Mouse (Mus musculus) liver, embryonic 12.5 days (tissue): ENCODE measurements around the gene Tm4sf4. TPM values are rescaled to one million over a fixed set of nuclear protein-coding genes. Genes with fewer than 3 reads are reported as not detected.

Experiments
- ATAC-seq: fragments of 200-750 bp; cut with Nextera tagmentation; 2 replicates; pipeline ENCODE4 v1.8.0; 2017; ENCODE audit warnings: moderate number of reproducible peaks, mild to moderate bottlenecking, moderate library complexity
- H3K27ac ChIP-seq: fragments of 300-500 bp; sonication (generic); 2 replicates; pipeline ENCODE4 v1.5.1; 2016; ENCODE audit warnings: mild to moderate bottlenecking
- H3K27me3 ChIP-seq: fragments of 300-500 bp; sonication (generic); replicated peaks from 2 replicates; pipeline ENCODE4 v1.6.1; 2016; ENCODE audit warnings: mild to moderate bottlenecking, moderate library complexity
- H3K36me3 ChIP-seq: fragments of 300-500 bp; sonication (generic); 2 replicates; pipeline ENCODE4 v1.6.1; 2016; ENCODE audit warnings: mild to moderate bottlenecking, moderate library complexity
- H3K4me1 ChIP-seq: fragments of 300-500 bp; sonication (generic); 2 replicates; pipeline ENCODE4 v1.6.1; 2016
- H3K4me2 ChIP-seq: fragments of 300-500 bp; sonication (generic); 2 replicates; pipeline ENCODE4 v1.6.1; 2016; ENCODE audit warnings: mild to moderate bottlenecking, moderate library complexity
- H3K4me3 ChIP-seq: fragments of 300-500 bp; sonication (generic); 2 replicates; pipeline ENCODE4 v1.5.1; 2016; ENCODE audit warnings: mild to moderate bottlenecking, moderate library complexity
- H3K9ac ChIP-seq: fragments of 300-500 bp; sonication (generic); 2 replicates; pipeline ENCODE4 v1.6.1; 2016; ENCODE audit warnings: mild to moderate bottlenecking, moderate library complexity
- H3K9me3 ChIP-seq: fragments of 300-500 bp; sonication (generic); replicated peaks from 2 replicates; pipeline ENCODE4 v1.6.1; 2016; ENCODE audit warnings: mild to moderate bottlenecking, moderate library complexity
- WGBS: fragments of 180-500 bp; shearing (Covaris S2); methylation state at CpG from one replicate; pipeline ENCODE4 v1.1.7; 2016; ENCODE audit not compliant: insufficient replicate concordance; 5-methylcytosine and 5-hydroxymethylcytosine counted together
- polyA plus RNA-seq: library from polyadenylated mRNA; unstranded; fragments of >200 nt; fragmentation: Nextera tagmentation; extraction: Ambion mirVana; gene quantifications from 2 replicates; pipeline ENCODE4 v1.2.1, GENCODE M21; 2016

Tm4sf4 gene
- polyA plus RNA-seq: 17.1 and 18.8 TPM in 2 replicates

DNA sequence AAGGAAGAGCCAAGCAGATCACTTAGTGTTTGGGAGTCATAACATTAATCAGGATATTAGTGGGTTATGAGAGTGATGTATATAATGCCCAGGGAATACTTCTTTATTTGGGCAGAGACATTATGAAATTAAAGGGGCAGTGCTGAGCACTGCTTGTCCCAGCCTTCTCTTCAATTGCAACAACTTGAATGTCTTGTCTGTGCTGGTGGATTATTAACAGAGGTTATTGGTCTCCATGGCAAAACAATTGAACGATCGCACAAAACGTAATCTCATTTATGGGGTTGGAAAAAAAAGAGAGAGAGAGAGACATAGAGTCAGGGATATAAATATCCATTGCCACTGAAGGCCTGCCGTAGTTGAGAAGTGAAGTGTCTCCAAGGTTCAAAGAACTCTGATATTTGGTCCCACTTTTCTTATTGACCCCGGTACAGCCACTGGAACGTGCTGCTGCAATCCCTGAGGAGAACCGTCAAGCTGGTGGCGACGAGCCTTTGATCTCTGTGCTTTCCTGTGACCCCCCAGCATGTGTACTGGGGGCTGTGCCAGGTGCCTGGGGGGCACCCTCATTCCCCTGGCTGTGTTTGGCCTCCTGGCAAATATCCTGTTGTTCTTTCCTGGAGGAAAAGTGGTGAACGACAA lies at the start of gene Tm4sf4:
Tm4sf4 (plus strand) TSS at position 226 of the 642 bp plus-strand sequence.
- no peak for ATAC-seq
- H3K4me1 ChIP-seq: no peaks in the 10 kb centered on the region
- peak within 1 kb of the TSS; percentile 32 for H3K4me2 ChIP-seq
- H3K36me3 ChIP-seq: no peaks in the 10 kb centered on the region
- no peaks in the 10 kb centered on the region for H3K27me3 ChIP-seq
- no peaks in the 10 kb centered on the region for H3K9me3 ChIP-seq
- H3K4me3 ChIP-seq: 0 out of 2 replicates have a peak within 1 kb of the TSS, but pooled peaks have one; percentile 1
- 0 out of 2 replicates have a peak within 1 kb of the TSS, but pooled peaks have one; percentile 28 for H3K27ac ChIP-seq
- no peak within 1 kb of the TSS for H3K9ac ChIP-seq
- 62% methylated on average over 10 of the region's 10 CpGs for WGBS

DNA sequence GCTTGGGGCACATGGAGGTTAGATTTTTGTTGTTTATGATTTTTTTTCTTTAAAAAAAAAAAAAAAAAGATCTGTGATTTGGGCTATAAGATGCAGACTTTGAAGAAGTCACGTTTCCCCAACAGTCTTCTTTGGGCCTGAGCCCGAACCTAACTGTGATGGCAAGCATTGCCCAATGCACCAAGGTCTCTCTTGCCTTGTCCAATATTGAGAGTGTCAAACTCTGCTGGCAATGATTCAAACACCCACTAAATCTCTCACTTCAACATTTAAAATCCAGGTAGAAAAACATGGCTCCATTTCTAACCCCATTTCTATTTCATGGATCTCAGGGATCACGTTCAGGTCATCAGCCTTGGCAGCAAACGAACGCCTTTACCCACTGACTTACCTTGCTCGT lies 38.7 kb upstream of the Tm4sf4 start:
- Histone ChIP-seq H3K4me1 (no peaks in the 10 kb centered on the region), H3K27me3 (no peaks in the 10 kb centered on the region), H3K27ac (no peak overlapping the region), H3K4me2 (no peak overlapping the region), H3K9me3 (no peaks in the 10 kb centered on the region), H3K9ac (no peak overlapping the region), H3K36me3 (no peaks in the 10 kb centered on the region), H3K4me3 (no peak overlapping the region)
- 71% methylated on average over 6 of the region's 6 CpGs for WGBS
- no peak for ATAC-seq

DNA sequence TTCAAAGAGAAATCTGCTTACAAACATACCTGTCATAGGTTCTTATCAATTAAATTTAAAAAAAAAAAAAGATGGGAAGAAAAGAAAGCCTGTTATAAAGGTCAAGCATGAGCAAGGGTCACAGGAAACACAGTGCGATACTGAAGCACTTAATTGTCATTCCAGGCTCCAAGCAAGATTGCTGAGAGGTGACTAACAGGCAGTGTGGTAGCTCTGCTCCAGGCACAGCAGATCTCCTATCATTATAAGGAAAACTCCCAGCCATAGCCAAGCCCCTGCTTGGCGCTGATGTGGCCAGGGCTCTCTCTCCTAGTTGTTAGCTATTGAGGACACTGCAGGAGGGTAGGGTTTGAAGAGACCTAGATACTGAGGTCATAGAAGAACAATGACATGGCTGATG lies 38.2 kb upstream of the Tm4sf4 start:
- Histone ChIP-seq H3K9ac (no peak overlapping the region), H3K4me2 (no peak overlapping the region), H3K4me1 (no peaks in the 10 kb centered on the region), H3K4me3 (no peak overlapping the region), H3K27me3 (no peaks in the 10 kb centered on the region), H3K36me3 (no peaks in the 10 kb centered on the region), H3K27ac (no peak overlapping the region), H3K9me3 (no peaks in the 10 kb centered on the region)
- ATAC-seq: no peak
- WGBS: 57% methylated on average over 2 of the region's 2 CpGs

DNA sequence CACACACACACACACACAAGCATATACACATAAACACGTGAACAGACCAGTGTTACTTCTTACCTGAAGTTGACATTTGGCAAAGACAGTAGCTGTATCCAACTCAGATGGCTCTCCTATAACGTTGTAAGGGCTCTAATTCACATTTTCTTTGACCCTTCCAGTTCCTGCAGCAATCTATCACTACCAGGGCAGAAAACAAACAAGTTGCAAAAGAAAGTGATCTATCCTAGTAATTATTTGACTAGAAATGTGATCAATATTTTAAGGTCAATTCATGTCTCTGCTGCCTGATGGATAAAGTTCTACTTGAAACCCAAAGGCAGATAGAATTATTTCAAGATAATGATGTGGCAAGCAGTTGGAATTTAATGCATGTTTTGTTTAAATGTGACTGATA lies 37.5 kb upstream of the Tm4sf4 start:
- no peaks in the 10 kb centered on the region for H3K27me3 ChIP-seq
- H3K4me2 ChIP-seq: no peak overlapping the region
- H3K36me3 ChIP-seq: no peaks in the 10 kb centered on the region
- no peaks in the 10 kb centered on the region for H3K4me1 ChIP-seq
- H3K27ac ChIP-seq: no peak overlapping the region
- H3K9ac ChIP-seq: no peak overlapping the region
- WGBS: 43% methylated on average over 2 of the region's 2 CpGs
- no peaks in the 10 kb centered on the region for H3K9me3 ChIP-seq
- no peak for ATAC-seq
- no peak overlapping the region for H3K4me3 ChIP-seq

DNA sequence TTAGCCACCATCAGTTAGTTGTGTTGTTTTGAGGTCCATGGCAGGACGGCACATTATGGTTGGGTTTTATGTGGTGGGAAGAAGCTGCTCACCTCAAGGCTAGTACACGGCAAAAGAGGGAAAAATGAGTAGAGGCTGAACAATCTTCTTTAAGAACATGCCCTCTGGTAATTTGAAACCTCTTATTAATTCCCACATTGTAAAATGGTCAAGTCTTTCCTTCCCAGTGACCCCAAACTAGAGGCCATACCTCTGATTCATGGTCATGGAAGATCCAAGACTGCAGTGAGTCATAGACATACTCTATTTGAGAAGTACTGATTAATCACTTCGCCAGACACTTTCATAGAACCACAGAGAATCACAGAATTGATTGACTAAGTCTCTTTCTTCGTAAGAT lies 13.6 kb upstream of the Tm4sf4 start:
- Histone ChIP-seq H3K4me2 (no peak overlapping the region), H3K36me3 (no peaks in the 10 kb centered on the region), H3K4me3 (no peak overlapping the region), H3K9ac (no peak overlapping the region), H3K27ac (no peak overlapping the region), H3K9me3 (no peaks in the 10 kb centered on the region), H3K4me1 (no peaks in the 10 kb centered on the region), H3K27me3 (no peaks in the 10 kb centered on the region)
- ATAC-seq: no peak
- 68% methylated on average over 4 of the region's 4 CpGs for WGBS

DNA sequence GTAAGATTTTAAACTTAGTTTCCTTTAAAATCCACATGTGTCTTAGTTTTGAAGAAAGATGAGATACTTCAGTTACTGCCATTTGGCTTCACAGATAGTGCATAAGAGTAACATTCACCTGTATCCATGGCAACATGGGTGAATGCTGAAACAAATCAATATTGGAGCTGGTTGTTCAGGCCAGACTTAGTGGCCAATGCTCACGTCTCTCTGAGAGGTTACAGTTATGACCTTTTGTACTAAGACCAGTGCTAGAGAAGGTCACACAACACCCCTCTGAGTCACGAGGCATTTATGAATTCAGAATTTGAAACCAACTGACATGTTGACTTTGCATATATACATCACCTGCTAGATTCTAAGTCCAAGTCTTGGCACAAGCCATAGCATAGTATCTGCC lies 4.9 kb upstream of the Tm4sf4 start:
- H3K36me3 ChIP-seq: no peaks in the 10 kb centered on the region
- H3K27me3 ChIP-seq: no peaks in the 10 kb centered on the region
- no peak overlapping the region for H3K27ac ChIP-seq
- no peak overlapping the region for H3K4me2 ChIP-seq
- no peaks in the 10 kb centered on the region for H3K4me1 ChIP-seq
- no peak overlapping the region for H3K4me3 ChIP-seq
- 47% methylated on average over 2 of the region's 2 CpGs for WGBS
- no peak overlapping the region for H3K9ac ChIP-seq
- ATAC-seq: no peak
- no peaks in the 10 kb centered on the region for H3K9me3 ChIP-seq

DNA sequence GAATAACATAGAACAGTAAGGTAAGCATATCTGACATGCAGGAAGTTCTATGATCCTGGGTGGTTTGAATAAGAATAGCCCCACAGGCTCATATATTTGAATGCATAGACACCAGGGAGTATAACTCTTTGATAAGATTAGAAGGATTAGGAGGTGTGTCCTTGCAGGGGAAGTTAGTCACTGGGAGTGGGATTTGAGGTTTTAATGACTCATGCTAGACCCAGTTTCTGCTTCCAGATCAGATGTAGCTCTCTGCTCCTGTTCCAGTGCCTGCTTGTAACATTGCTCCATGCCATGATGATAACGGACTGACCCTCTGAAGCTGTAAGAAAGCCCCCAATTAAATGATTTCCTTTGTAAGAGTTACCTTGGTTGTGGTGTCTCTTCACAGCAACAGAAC lies 4.5 kb upstream of the Tm4sf4 start:
- WGBS: 45% methylated on average over 1 of the region's 1 CpGs
- ATAC-seq: no peak
- no peaks in the 10 kb centered on the region for H3K4me1 ChIP-seq
- H3K4me3 ChIP-seq: no peak overlapping the region
- H3K9me3 ChIP-seq: no peaks in the 10 kb centered on the region
- H3K36me3 ChIP-seq: no peaks in the 10 kb centered on the region
- no peak overlapping the region for H3K9ac ChIP-seq
- no peak overlapping the region for H3K4me2 ChIP-seq
- no peaks in the 10 kb centered on the region for H3K27me3 ChIP-seq
- no peak overlapping the region for H3K27ac ChIP-seq

DNA sequence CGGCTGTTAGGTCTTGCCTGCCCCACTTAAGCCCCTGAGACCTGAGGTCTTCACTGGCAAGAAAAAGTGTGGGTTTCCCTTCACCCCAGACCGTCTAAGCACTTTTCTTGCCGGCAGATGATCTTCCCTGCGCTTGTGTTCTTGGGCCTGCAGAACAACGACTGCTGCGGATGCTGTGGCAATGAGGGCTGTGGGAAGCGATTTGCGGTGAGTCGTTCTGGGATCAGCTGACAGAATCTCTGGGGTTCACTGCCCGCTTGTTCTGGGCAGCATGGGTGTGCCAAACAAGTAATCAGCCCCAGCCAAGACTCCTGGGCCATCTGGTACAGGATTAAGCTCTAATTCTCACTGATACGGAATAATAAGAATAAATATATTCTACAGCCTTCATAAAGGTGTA lies 1.2 kb downstream of the Tm4sf4 start:
- H3K4me2 ChIP-seq: peak overlapping the region; percentile 27
- 74% methylated on average over 11 of the region's 11 CpGs for WGBS
- no peak overlapping the region for H3K27ac ChIP-seq
- no peaks in the 10 kb centered on the region for H3K9me3 ChIP-seq
- H3K36me3 ChIP-seq: no peaks in the 10 kb centered on the region
- H3K9ac ChIP-seq: no peak overlapping the region
- ATAC-seq: no peak
- H3K4me3 ChIP-seq: no peak overlapping the region
- H3K27me3 ChIP-seq: no peaks in the 10 kb centered on the region
- no peaks in the 10 kb centered on the region for H3K4me1 ChIP-seq

DNA sequence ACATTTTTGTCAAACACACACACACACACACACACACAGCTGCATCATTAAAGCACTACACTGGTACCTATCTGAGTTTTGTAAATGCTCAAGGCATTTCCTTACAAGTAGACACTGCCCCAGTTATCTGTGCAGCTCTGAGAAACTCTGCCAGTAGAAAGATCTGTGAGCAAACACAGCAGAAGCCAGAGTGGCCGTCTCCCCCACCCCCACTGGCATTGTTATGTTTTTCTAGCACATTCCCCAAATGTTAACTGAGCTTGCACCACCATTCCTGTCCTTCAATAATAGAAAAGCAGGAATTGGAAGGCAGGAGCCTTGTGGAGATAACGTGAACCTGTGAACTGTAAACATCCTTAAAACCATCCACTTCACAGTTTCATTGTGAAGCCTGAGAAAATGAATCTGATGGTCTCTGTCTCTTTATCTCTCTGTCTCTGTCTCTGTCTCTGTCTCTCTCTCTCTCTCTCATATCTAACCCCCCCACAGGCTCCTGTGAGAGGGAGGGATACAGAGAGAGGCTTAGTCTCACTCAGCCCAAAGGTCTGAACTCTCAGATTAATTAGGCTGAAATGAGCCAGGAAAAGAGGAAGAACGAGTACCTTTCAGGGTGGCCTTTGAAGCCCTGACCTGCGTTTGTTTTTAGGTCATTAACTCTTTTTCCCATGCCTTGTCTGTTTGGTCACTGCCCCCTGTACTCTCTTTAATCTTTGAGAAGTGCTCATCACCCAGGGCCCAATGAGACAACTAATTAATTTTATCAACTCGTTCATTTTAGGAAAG lies 3.8 kb downstream of the Tm4sf4 start:
- Histone ChIP-seq H3K9me3 (no peaks in the 10 kb centered on the region), H3K27ac (no peak overlapping the region), H3K27me3 (no peaks in the 10 kb centered on the region), H3K9ac (no peak overlapping the region), H3K4me3 (no peak overlapping the region), H3K4me2 (no peak overlapping the region), H3K4me1 (no peaks in the 10 kb centered on the region), H3K36me3 (0 out of 2 replicates have a peak, but pooled peaks cover 2% of the 10 kb centered on the region)
- WGBS: 35% methylated on average over 5 of the region's 5 CpGs
- 0 out of 2 replicates have a peak, but pooled peaks have one; percentile 30 for ATAC-seq

DNA sequence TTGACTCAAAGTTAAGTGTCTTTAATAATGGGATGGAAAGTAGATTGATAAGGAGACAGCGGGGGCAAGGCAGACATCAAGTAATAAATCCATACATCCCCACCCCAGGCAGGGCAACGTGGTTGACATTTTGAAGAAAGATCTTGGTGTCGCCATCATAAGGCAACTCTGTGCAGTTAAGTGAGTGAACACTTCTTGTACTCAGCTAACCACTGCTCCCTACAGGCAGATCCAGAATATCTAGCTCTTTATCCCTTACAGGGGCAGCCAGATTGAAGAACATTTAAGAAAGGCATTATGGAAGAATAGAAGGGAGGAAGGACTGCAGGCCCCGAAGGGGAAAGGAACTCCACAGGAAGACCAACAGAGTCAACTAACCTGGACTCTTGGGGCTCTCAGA lies 4.4 kb downstream of the Tm4sf4 start:
- no peaks in the 10 kb centered on the region for H3K9me3 ChIP-seq
- H3K4me2 ChIP-seq: no peak overlapping the region
- H3K4me1 ChIP-seq: no peaks in the 10 kb centered on the region
- H3K36me3 ChIP-seq: 0 out of 2 replicates have a peak, but pooled peaks cover 3% of the 10 kb centered on the region
- 45% methylated on average over 4 of the region's 4 CpGs for WGBS
- H3K27ac ChIP-seq: no peak overlapping the region
- no peak overlapping the region for H3K4me3 ChIP-seq
- H3K27me3 ChIP-seq: no peaks in the 10 kb centered on the region
- ATAC-seq: no peak
- no peak overlapping the region for H3K9ac ChIP-seq

DNA sequence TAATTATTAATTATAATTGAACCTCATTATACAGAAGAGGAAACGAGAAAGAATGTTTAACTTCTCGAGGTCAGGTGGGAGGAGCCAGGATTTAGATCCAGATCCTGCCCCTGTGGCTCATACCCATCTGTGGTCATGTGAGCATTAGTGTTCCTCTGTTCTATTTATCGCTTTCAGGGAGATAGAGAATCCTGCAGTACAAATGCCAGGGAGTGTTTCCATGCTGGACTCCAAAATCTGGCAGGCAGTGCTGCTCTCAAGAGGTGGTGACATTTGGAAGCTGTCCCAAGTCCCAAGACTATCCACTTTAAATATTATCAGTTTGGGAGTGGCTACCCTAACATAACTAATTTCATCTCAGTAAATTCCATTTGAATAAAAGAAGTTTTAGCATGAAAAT lies 6.6 kb downstream of the Tm4sf4 start:
- H3K4me1 ChIP-seq: no peaks in the 10 kb centered on the region
- H3K4me3 ChIP-seq: no peak overlapping the region
- ATAC-seq: no peak
- H3K9ac ChIP-seq: no peak overlapping the region
- 53% methylated on average over 3 of the region's 3 CpGs for WGBS
- H3K27ac ChIP-seq: no peak overlapping the region
- H3K4me2 ChIP-seq: no peak overlapping the region
- 0 out of 2 replicates have a peak, but pooled peaks cover 3% of the 10 kb centered on the region for H3K36me3 ChIP-seq
- no peaks in the 10 kb centered on the region for H3K9me3 ChIP-seq
- H3K27me3 ChIP-seq: no peaks in the 10 kb centered on the region

DNA sequence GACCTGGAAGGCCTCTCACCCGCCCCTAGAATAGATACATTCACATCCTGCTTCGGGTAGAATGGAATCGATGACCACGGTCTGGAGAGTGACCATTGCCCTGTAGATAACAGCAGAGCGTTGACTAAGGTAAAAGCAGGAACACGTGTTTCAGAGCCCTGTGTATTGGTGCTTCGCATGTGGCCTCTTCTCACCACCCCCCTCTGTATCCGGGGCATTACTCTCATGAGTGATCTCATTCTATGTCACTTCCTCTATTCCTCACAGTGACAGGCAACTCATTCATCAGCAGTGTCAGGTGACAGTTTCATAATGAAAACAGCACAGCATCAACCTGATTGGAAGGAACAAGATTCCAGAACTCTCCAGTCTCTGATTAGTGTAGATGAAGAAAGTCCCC lies 10.2 kb downstream of the Tm4sf4 start:
- 0 out of 2 replicates have a peak, but pooled peaks cover 3% of the 10 kb centered on the region for H3K36me3 ChIP-seq
- ATAC-seq: peak; percentile 63
- H3K4me3 ChIP-seq: no peak overlapping the region
- H3K9me3 ChIP-seq: no peaks in the 10 kb centered on the region
- H3K4me2 ChIP-seq: no peak overlapping the region
- H3K27ac ChIP-seq: 0 out of 2 replicates have a peak overlapping the region, but pooled peaks have one; percentile 40
- H3K4me1 ChIP-seq: no peaks in the 10 kb centered on the region
- H3K27me3 ChIP-seq: no peaks in the 10 kb centered on the region
- WGBS: 38% methylated on average over 8 of the region's 8 CpGs
- no peak overlapping the region for H3K9ac ChIP-seq
